Mouse (Mus musculus) thymus, adult 2 months (tissue): ENCODE measurements around the gene Tmem218.

Experiments
- CTCF ChIP-seq: fragments of 200-500 bp; IDR thresholded peaks from 2 replicates; pipeline ENCODE4 v1.5.1; 2012; ENCODE audit warnings: mild to moderate bottlenecking, control low read depth, low read length, moderate library complexity, borderline replicate concordance; ENCODE audit not compliant: control insufficient read depth, poor library complexity, insufficient read depth; ENCODE audit errors: extremely low read depth
- POLR2A ChIP-seq: fragments of 200-500 bp; IDR thresholded peaks from 2 replicates; pipeline ENCODE4 v1.6.1; 2012; ENCODE audit warnings: mild to moderate bottlenecking, low read length, control low read depth, moderate library complexity; ENCODE audit not compliant: control insufficient read depth, poor library complexity, insufficient read depth; ENCODE audit errors: extremely low read depth

GRCm38 (mm10) chr9:37255149-37255888 lies 47.3 kb downstream of the Tmem218 start, which contains the start of gene Slc37a2:
- TF ChIP-seq POLR2A (peak; percentile 49; the same call in 1 of the 2 replicates), CTCF (0 out of 2 replicates have a peak, but pooled peaks have one; percentile 34)
